Mouse (Mus musculus): ENCODE data around the gene Lsamp. TPM values are rescaled to one million over a fixed set of nuclear protein-coding genes. Genes with fewer than 3 reads are reported as not detected.
A peak's percentile ranks its signal among the peaks of the same experiment; 100 is the strongest.

Lsamp gene
- total RNA-seq, 2 experiments from 2014 or later: 256 to 261 TPM

GRCm38 (mm10) chr16:41481832-41482231 lies 1497.7 kb downstream of the Lsamp start:
- intact Hi-C loops (cut with DNase I): no loop called here

GRCm38 (mm10) chr16:41510915-41511552 lies 1526.9 kb downstream of the Lsamp start:
- intact Hi-C loops (cut with DNase I): no loop called here
- DNase-seq: peak; percentile 10

More at GRCm38 (mm10) chr16:41481832-41482231, 1497.7 kb downstream of the Lsamp start:
- DNase-seq: no peak

GRCm38 (mm10) chr16:41521566-41521965 lies 1537.4 kb downstream of the Lsamp start:
- no peak for DNase-seq
- intact Hi-C loops (cut with DNase I): no loop called here

GRCm38 (mm10) chr16:41524266-41524665 lies 1540.1 kb downstream of the Lsamp start:
- intact Hi-C loops (cut with DNase I): no loop called here
- DNase-seq: peak; percentile 10

GRCm38 (mm10) chr16:41532661-41533551 lies 1548.7 kb downstream of the Lsamp start:
- peak; percentile 79 for DNase-seq
- intact Hi-C loops (cut with DNase I): loop anchor here (10.0 kb wide), 2 partner anchors 122 to 302 kb away; no protein-coding TSS in a partner anchor

- intact Hi-C loops (cut with DNase I): loop anchor here (10.0 kb wide), 2 partner anchors 121 to 301 kb away; no protein-coding TSS in a partner anchor
- DNase-seq: no peak
Observed at GRCm38 (mm10) chr16:41533686-41534085, 1549.5 kb downstream of the Lsamp start.

- intact Hi-C loops (cut with DNase I): loop anchor here (10.0 kb wide), 2 partner anchors 119 to 299 kb away; no protein-coding TSS in a partner anchor
Observed at GRCm38 (mm10) chr16:41535806-41536205, 1551.6 kb downstream of the Lsamp start.

GRCm38 (mm10) chr16:41542641-41543040 lies 1558.5 kb downstream of the Lsamp start:
- no peak for DNase-seq
- intact Hi-C loops (cut with DNase I): no loop called here

More at GRCm38 (mm10) chr16:41535806-41536205, 1551.6 kb downstream of the Lsamp start:
- no peak for DNase-seq

- DNase-seq: no peak
- intact Hi-C loops (cut with DNase I): no loop called here
Observed at GRCm38 (mm10) chr16:41551164-41551563, 1567.0 kb downstream of the Lsamp start.

- peak; percentile 34 for DNase-seq
- intact Hi-C loops (cut with DNase I): no loop called here
Observed at GRCm38 (mm10) chr16:41551851-41552262, 1567.7 kb downstream of the Lsamp start.

- intact Hi-C loops (cut with DNase I): no loop called here
Observed at GRCm38 (mm10) chr16:41557104-41557503, 1572.9 kb downstream of the Lsamp start.

GRCm38 (mm10) chr16:41565233-41565632 lies 1581.1 kb downstream of the Lsamp start:
- no peak for DNase-seq
- intact Hi-C loops (cut with DNase I): no loop called here

More at GRCm38 (mm10) chr16:41557104-41557503, 1572.9 kb downstream of the Lsamp start:
- peak; percentile 68 for DNase-seq

- intact Hi-C loops (cut with DNase I): no loop called here
- peak; percentile 29 for DNase-seq
Observed at GRCm38 (mm10) chr16:41588675-41589301, 1604.6 kb downstream of the Lsamp start.

- DNase-seq: no peak
- intact Hi-C loops (cut with DNase I): no loop called here
Observed at GRCm38 (mm10) chr16:41612229-41612628, 1628.1 kb downstream of the Lsamp start.

GRCm38 (mm10) chr16:41623871-41624270 lies 1639.7 kb downstream of the Lsamp start:
- intact Hi-C loops (cut with DNase I): no loop called here
- peak; percentile 45 for DNase-seq

- no peak for DNase-seq
- intact Hi-C loops (cut with DNase I): no loop called here
Observed at GRCm38 (mm10) chr16:41633898-41634297, 1649.7 kb downstream of the Lsamp start.

GRCm38 (mm10) chr16:41640876-41641275 lies 1656.7 kb downstream of the Lsamp start:
- DNase-seq: peak; percentile 13
- intact Hi-C loops (cut with DNase I): no loop called here

- intact Hi-C loops (cut with DNase I): loop anchor here (10.0 kb wide), 1 partner anchor 118 kb away; no protein-coding TSS in a partner anchor
- DNase-seq: no peak
Observed at GRCm38 (mm10) chr16:41653261-41653660, 1669.1 kb downstream of the Lsamp start.

GRCm38 (mm10) chr16:41674316-41675038 lies 1690.3 kb downstream of the Lsamp start:
- peak; percentile 15 for DNase-seq
- intact Hi-C loops (cut with DNase I): no loop called here

GRCm38 (mm10) chr16:41675774-41676173 lies 1691.6 kb downstream of the Lsamp start:
- intact Hi-C loops (cut with DNase I): no loop called here
- DNase-seq: peak; percentile 29

Measured in left cerebral cortex, postnatal 4 days (tissue).